Mouse (Mus musculus): ENCODE measurements around the gene Efnb1. TPM values are rescaled to one million over a fixed set of nuclear protein-coding genes. Genes with fewer than 3 reads are reported as not detected.

Efnb1 gene
- total RNA-seq, 2 experiments from 2014 or later = 11.6 to 14.8 TPM

DNA sequence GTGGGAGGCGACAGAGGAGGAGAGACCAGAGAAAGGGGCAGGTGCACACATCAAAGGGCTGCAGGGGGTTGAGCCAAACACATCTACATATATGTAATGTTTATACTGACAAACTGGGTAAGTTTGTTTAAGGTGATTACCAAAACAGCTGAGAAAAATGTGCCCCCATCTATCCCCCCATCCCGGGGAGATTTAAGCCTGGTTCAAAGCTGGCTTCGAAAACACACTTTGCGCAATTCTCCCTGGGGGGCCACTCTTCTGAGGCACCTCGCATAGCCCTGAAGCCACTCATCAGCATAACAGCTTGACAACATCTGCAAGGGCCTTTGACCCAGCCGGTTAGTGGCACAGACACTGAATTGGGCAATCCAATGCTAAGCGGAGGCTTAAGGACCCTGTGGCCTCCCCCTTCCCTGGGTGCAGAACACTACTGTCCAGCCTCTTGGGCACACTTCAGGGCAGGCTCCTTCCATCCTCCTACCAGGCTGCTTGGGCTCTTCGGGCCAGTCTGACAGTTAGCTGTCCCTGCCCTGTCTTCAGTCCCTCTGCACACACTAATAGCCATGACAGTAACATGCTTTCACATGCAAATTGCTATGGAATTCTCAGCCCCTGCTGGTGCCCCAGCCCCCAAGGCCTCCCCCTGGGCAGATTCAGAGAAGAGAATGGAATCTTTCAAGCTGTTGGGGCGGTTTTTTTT lies 16.8 kb downstream of the Efnb1 start:
- no peak for DNase-seq (ENCODE audit: extremely low spot score in 1 of 2, low spot score in 1 of 2)

DNA sequence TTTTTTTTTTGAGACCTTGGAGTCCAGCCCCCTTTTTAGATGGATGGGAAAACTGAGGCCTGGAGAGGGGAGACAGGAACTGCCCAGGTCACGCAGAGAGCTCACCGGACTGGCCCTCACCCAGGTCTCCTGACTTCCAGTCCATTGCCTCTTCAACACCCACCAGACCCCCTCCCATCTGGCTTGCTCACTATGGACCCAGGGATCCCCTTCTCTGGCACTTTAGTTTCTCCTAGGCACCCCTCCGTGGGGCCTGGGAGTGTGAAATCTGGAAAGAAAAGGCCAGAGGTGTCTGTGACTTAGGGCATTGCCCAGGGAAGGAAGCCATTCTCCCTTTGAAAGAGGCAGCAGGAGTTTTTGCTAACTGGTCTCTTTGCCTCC lies 17.3 kb downstream of the Efnb1 start:
- no peak for DNase-seq (ENCODE audit: extremely low spot score in 1 of 2, low spot score in 1 of 2)

DNA sequence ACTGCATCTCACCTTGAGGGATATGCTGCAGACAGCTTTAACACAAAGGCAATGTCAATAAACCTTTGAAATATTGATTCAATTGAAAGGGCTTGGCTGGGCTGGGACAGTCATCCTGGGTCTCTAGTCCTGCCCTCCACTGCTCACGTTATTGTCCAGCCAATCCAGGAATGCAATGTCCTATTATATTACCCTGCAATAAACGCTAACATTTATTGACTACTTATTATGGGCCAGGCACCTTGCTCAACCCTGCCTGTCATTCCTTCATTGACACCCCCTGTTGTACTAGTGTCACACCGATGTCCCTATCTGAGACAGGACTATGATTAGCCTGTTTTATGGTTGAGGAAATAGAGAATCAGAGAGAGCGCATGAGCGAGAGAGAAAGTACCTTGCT lies 18.4 kb downstream of the Efnb1 start:
- no peak for DNase-seq (ENCODE audit: extremely low spot score in 1 of 2, low spot score in 1 of 2)

DNA sequence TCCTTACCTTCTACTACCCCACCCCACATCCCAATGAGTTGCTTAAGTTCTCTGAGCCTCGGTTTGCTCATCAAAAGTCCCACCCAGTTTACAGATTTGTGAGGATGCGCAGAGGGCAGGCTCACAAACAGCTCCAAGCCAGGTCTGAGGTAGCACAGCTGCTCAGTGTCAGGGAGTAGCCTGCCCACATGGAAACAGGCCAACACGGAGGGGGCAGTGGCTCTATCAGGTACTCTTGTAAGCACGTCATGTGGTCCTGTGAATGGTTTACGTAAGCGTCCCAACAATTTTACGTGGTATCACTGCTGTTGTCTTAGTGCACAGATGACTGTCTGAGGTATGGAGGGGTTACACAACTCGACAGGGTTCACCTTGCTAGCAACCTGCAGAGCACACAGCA lies 23.1 kb downstream of the Efnb1 start:
- DNase-seq (ENCODE audit: extremely low spot score in 1 of 2, low spot score in 1 of 2) = no peak

DNA sequence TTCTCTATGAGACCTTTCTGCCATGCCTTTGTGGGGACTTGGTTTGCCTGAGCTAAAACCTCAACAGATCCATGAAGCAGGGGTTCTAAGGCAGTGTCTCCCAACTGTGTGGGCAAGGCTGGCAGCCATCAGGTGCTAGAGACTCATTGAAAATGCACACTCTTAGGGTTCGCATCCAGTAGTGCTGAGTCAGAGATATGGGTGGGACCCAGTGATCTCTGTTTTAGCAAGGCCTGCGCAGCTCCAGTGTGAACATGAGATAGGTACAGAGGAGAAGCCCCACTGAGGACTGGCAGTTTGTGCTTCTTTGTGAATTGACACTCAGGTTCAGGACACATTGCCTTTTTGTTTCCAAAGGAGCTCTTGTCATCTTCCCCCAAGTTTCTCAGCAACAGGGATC lies 28.2 kb downstream of the Efnb1 start:
- no peak for DNase-seq (ENCODE audit: extremely low spot score in 1 of 2, low spot score in 1 of 2)

DNA sequence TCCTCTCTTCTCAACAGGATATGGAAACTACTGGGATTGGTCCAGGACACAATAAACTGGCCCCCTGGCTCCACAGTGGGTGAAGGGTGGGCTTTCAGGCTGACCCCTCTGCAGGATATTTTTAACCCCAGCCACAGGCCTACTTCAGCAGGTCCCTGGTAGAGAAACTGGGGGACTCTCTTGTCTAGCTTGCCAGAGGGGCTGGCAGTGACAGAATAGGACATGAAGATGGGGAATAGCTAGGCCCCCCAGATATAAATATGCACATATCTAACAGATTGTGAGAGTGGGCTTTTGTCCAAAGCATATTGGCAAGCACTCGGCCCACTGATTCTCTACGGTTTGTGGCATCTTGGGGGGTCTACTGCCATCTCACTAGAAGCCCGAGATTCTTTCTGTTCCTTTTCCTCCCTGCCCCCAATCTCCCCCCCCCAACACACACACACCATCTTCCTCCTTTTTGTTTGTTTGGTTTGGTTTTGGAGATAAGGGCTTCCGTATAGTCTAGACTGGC lies 29.0 kb downstream of the Efnb1 start:
- no peak for DNase-seq (ENCODE audit: extremely low spot score in 1 of 2, low spot score in 1 of 2)

DNA sequence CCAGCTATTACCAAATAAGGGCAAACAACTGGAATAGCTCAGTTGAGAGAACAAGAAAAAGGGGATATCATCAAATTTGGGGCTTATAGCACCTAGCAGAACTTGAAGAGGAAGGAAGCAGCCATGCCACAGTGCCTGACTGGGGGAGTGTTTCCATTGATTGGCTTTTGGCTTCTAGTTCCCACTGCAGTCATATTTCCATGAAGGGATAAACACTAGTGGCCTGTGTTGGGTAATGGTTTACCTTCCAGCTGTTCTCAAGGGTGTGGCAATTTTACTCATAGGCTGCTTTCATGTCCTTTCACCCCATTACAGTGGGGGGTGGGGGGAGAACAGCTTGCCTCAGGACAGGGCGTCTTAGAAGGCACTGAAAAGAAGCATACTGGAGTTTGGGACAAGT lies 31.1 kb downstream of the Efnb1 start:
- DNase-seq (ENCODE audit: extremely low spot score in 1 of 2, low spot score in 1 of 2) = no peak

DNA sequence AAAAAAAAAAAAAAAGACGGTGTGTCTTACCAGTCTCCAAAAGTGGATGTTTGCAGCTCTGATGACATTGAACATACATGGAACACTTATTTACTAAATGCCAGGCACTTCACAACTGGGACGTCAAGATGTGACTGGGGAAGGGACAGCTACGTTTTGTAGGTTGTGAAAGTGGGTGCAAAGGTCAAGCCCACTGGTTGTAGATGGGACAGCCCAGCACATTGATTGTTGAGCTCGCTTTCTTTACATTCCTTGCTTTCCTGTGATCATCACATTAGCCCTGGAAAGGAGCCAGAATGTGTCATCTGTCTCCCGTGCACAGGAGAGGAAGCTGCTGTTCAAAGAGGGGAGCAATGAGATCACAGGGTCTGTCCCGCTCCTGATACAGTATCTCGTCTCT lies 31.6 kb downstream of the Efnb1 start:
- DNase-seq (ENCODE audit: extremely low spot score in 1 of 2, low spot score in 1 of 2) = no peak

DNA sequence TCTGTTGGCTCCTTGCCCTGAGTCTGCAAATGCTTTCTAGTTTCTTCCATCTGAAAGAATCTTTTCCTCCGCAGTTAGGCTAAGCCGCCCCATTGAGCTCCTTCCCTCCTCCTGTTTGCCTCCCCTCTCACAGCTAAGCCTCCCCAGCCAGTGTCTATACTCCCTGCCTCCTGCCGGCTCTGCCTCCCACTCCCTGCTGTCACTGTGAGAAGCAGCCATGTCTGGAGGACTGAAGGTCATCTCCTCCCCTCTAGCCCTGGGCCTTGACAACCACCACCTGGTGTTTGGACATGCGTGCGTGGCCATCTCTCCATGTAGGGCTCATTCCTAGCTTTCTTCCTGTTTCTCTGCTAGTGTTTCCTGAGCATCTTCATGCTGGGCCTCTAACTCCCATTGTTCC lies 36.4 kb downstream of the Efnb1 start:
- no peak for DNase-seq (ENCODE audit: extremely low spot score in 1 of 2, low spot score in 1 of 2)

DNA sequence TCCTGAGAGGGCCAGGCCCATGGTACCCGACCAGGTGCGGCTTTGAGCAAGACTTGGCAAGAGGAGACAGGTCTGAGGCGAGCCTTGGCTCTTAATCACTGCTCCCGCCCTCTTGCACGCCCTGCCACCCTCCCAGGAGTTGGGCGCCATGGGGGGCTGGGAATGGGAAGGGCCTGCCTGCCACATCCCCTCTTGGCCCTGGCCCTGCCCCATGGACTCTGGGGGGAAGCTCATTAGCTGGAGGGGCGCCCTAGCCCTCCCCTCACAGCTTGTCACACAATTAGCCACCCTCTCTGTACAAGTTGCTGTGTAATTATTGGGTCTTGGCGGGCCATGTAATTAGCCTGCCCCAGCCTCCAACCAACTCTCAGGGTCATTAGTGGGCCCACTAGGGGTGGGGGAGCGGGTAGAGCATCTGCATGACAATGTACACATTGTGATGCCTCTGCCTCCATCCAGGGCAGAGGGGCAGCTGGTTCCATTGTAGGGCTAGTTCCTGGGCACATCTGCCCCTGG lies 49.2 kb downstream of the Efnb1 start:
- DNase-seq (ENCODE audit: extremely low spot score in 1 of 2, low spot score in 1 of 2) = no peak

DNA sequence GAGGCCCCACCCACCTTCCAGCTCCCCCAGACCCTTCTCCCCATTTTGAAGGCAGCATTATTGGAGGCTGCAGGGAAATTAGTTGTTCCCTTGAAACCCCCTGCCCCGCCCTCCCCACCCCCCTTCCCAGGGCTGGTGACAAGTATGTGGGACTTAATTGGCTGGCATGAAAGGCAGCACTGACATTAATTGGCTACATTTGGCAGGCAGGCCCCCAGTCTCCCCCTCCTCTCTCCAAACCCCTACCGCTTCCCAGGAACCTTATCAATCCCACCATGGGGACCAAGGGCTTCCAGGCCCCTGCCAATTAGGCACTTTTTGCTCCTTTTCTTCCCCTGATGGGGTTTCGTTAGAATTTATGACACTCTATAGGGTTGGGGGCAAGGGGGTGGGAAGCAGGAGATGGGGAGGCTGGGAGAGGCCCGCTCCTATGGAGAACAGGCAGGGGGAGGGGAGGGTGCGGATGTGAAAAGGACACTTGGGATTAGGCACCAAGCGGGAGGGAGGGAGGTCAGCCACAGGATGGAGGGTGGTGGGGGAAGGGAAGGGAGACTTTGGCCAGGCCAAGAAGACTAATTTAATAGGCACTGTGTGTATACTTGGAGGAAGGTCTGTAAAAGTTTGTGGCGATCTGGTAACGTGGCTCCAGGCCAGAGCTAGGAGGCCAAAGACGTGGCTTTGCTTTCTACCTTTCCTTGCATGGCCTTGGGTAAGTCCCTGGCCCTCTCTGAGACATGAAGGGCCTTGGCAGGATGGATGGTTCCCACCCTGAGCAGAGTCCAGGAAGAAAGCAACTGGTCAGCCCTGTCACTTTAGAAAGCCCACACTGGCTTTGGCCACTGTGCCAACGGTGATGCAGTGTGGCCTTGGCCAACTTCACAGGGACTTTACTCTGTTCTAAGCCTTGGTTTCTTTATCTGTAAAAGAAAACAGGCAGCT lies 50.8 kb downstream of the Efnb1 start:
- DNase-seq (ENCODE audit: extremely low spot score in 1 of 2, low spot score in 1 of 2) = no peak

DNA sequence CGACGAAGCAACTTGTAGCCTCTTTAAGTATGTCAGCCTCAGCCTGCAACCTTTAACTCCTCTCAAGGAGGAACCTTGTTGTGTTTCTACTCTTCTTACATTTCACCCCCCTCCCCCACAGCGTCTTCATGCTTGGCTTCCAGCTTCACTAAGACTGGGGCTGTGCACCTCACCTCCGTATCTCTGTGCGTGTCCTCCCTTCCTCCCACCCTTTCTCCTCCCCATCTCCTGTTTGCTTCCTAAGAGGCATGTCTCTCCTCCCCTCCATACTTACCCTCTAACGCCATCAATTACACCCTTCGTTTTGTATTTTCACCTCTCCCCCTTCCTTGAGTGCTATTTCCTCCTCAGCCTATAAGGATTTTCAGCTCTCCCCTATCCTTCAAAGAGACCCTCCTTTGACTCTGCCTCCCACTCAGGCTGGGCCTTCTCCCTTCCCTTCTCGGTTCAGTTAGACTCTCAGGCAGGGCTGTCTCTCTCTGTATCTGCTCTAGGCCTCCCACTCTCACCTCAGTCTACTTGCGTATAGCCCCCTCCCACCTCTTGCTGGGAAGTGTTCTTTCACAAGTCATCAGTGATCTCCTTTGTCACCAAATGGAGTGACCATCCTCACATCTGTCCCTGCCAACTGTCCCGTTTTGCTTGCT lies 55.6 kb downstream of the Efnb1 start:
- DNase-seq (ENCODE audit: extremely low spot score in 1 of 2, low spot score in 1 of 2) = no peak

DNA sequence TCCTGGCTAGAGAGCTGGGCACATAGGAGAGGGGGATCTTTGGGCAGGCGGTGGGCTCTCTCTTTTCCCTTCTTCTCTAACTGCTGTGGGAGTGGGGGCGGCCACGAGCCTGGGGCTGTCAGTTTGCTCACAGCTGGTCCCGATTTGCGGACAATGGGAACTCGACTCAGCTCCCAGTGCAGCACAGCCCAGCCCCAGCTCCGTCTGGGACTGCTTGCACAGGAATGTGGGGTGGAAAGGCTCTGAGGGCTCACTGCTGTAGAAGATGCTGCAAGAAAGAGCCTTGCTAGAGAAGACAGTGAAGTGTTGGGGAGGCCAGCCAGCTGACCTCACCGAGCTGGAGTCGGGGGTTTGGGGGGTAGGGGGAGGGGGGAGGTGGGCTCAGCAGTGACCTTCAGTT lies 61.0 kb downstream of the Efnb1 start:
- no peak for DNase-seq (ENCODE audit: extremely low spot score in 1 of 2, low spot score in 1 of 2)

DNA sequence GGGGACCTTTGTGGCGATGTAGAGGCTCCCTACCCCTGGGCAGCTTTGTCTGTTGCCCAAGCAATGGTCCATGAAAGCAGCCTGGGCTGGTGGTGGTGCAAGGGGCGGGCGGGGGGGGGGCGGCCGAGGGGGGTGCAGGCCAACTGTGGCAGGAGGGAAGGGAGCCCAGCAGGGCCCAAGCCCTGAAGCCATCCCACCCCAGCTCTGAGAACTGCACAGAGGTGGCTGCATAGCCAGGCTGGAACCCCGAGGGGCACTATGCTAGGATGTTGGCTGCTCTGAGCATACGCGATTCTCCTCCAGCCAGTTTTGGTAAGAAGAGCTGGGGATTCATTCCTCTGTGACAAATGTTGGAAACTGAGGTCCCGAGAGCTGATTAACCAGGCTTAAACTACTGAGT lies 62.6 kb downstream of the Efnb1 start:
- DNase-seq (ENCODE audit: extremely low spot score in 1 of 2, low spot score in 1 of 2) = no peak

Other genes with a start within 250 kb of the Efnb1 start
- 10 to 100 TPM; 37.9 to 39.3 TPM for gene Ophn1, start 245.1 kb upstream of the Efnb1 start, total RNA-seq (2021)
- gene Yipf6, start 199.8 kb upstream of the Efnb1 start, total RNA-seq (2021) = 10 to 100 TPM; 32.8 to 36.6 TPM
- gene Stard8, start 132.9 kb upstream of the Efnb1 start, total RNA-seq (2021) = 1 to 10 TPM; 5.5 to 8.5 TPM

Measured in layer of hippocampus, postnatal 25 days (tissue).